Comparison of ENCODE assay signal across 8 mouse cellular contexts in the genomic region with DNA sequence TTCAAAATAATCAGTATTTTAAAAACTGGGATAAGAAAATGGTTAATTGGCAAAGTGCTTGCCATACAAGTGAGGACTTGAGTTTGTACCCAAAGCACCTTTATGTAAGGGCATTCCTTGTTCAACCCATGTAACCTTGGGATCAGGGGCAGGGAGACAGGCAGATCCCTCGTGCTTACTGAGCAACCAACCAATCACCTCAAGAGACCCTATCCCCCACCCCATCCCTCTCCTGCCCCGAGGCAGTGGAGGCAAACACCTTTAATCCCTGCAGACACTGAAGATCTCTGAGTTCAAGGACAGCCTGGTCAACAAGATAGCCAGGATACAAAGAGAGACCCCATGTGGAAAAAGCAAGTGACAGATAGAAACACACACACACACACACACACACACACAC. TPM values are rescaled to one million over a fixed set of nuclear protein-coding genes. Genes with fewer than 3 reads are reported as not detected.
DNase-seq lines count a peak whose midpoint lies in the region; ATAC-seq lines count a peak whose summit lies in the region.

No protein-coding gene starts in this region.

- 61% methylated on average over 2 of the region's 2 CpGs for WGBS in kidney, embryonic 14.5 days
- WGBS in embryonic facial prominence, embryonic 14.5 days = 63% methylated on average over 2 of the region's 2 CpGs
- WGBS in kidney, embryonic 16.5 days = 53% methylated on average over 2 of the region's 2 CpGs
- 72% methylated on average over 2 of the region's 2 CpGs for WGBS in neural tube, embryonic 12.5 days

- H3K27ac ChIP-seq in kidney, embryonic 14.5 days (ENCODE audit: low read depth, low read length) = no peak overlapping the region
- H3K27ac ChIP-seq in embryonic facial prominence, embryonic 14.5 days (replicated peaks; ENCODE audit: low read depth, low read length) = no peak overlapping the region
- no peak overlapping the region for H3K27ac ChIP-seq in kidney, embryonic 16.5 days (ENCODE audit: low read length)
- no peak overlapping the region for H3K27ac ChIP-seq in neural tube, embryonic 12.5 days

- H3K27me3 ChIP-seq in kidney, embryonic 14.5 days (ENCODE audit: control insufficient read depth, insufficient read depth, low read length) = no peaks in the 10 kb centered on the region
- H3K27me3 ChIP-seq in embryonic facial prominence, embryonic 14.5 days (replicated peaks; ENCODE audit: control insufficient read depth, insufficient read depth, low read length) = no peaks in the 10 kb centered on the region
- no peaks in the 10 kb centered on the region for H3K27me3 ChIP-seq in kidney, embryonic 16.5 days (ENCODE audit: insufficient read depth, low read length)
- H3K27me3 ChIP-seq in neural tube, embryonic 12.5 days (replicated peaks) = no peaks in the 10 kb centered on the region

- no peak overlapping the region for H3K9ac ChIP-seq in kidney, embryonic 14.5 days (ENCODE audit: low read depth, low read length)
- H3K9ac ChIP-seq in embryonic facial prominence, embryonic 14.5 days (ENCODE audit: low read depth, low read length) = 0 out of 2 replicates have a peak overlapping the region, but pooled peaks have one; percentile 81
- H3K9ac ChIP-seq in kidney, embryonic 16.5 days (replicated peaks; ENCODE audit: low read length) = 0 out of 2 replicates have a peak overlapping the region, but pooled peaks have one; percentile 29
- H3K9ac ChIP-seq in neural tube, embryonic 12.5 days = no peak overlapping the region

- H3K4me3 ChIP-seq in kidney, embryonic 14.5 days (ENCODE audit: low read length) = peak overlapping the region; percentile 79
- peak overlapping the region; percentile 75 for H3K4me3 ChIP-seq in embryonic facial prominence, embryonic 14.5 days (ENCODE audit: low read depth, low read length)
- peak overlapping the region; percentile 63; the same call in 1 of the 2 replicates for H3K4me3 ChIP-seq in kidney, embryonic 16.5 days (ENCODE audit: low read length)
- no peak overlapping the region for H3K4me3 ChIP-seq in neural tube, embryonic 12.5 days

- no peak for ATAC-seq in kidney, embryonic 14.5 days (ENCODE audit: low FRiP score, low TSS enrichment)
- no peak for ATAC-seq in embryonic facial prominence, embryonic 14.5 days (ENCODE audit: low read depth)
- no peak for ATAC-seq in kidney, embryonic 16.5 days (ENCODE audit: low FRiP score, low TSS enrichment)
- ATAC-seq in neural tube, embryonic 12.5 days (ENCODE audit: low FRiP score, low read depth) = no peak

- no peak overlapping the region for H3K4me2 ChIP-seq in kidney, embryonic 14.5 days (replicated peaks; ENCODE audit: low read depth, low read length)
- peak overlapping the region; percentile 88 for H3K4me2 ChIP-seq in embryonic facial prominence, embryonic 14.5 days (ENCODE audit: low read depth, low read length)
- H3K4me2 ChIP-seq in kidney, embryonic 16.5 days (replicated peaks; ENCODE audit: low read depth, low read length) = peak overlapping the region; percentile 88
- peak overlapping the region; percentile 92 for H3K4me2 ChIP-seq in neural tube, embryonic 12.5 days (replicated peaks)

- peaks cover 12% of the 10 kb centered on the region for H3K4me1 ChIP-seq in kidney, embryonic 14.5 days (ENCODE audit: control insufficient read depth, insufficient read depth, low read length)
- peaks cover 14% of the 10 kb centered on the region for H3K4me1 ChIP-seq in embryonic facial prominence, embryonic 14.5 days (ENCODE audit: control insufficient read depth, insufficient read depth, low read length)
- peaks cover 10% of the 10 kb centered on the region; the same call in 1 of the 2 replicates for H3K4me1 ChIP-seq in kidney, embryonic 16.5 days (ENCODE audit: insufficient read depth, low read length)
- H3K4me1 ChIP-seq in neural tube, embryonic 12.5 days = peaks cover 14% of the 10 kb centered on the region

- peaks cover 5% of the 10 kb centered on the region; the same call in 1 of the 2 replicates for H3K36me3 ChIP-seq in kidney, embryonic 14.5 days (ENCODE audit: control insufficient read depth, insufficient read depth, low read length)
- H3K36me3 ChIP-seq in embryonic facial prominence, embryonic 14.5 days (ENCODE audit: control insufficient read depth, insufficient read depth, low read length) = peaks cover 31% of the 10 kb centered on the region
- peaks cover 21% of the 10 kb centered on the region for H3K36me3 ChIP-seq in kidney, embryonic 16.5 days (ENCODE audit: insufficient read depth, low read length)
- H3K36me3 ChIP-seq in neural tube, embryonic 12.5 days = peaks cover 11% of the 10 kb centered on the region

- H3K9me3 ChIP-seq in kidney, embryonic 14.5 days (ENCODE audit: control insufficient read depth, low read length) = peaks cover 9% of the 10 kb centered on the region
- H3K9me3 ChIP-seq in embryonic facial prominence, embryonic 14.5 days (ENCODE audit: control insufficient read depth, low read length) = peaks cover 16% of the 10 kb centered on the region; the same call in 1 of the 2 replicates
- peaks cover 14% of the 10 kb centered on the region for H3K9me3 ChIP-seq in kidney, embryonic 16.5 days (ENCODE audit: low read length)
- peaks cover 11% of the 10 kb centered on the region for H3K9me3 ChIP-seq in neural tube, embryonic 12.5 days

- no peak for DNase-seq in kidney, postnatal 14 days
- DNase-seq in embryonic facial prominence, embryonic 14.5 days (ENCODE audit: low spot score) = no peak
- DNase-seq in frontal cortex, postnatal 14 days (ENCODE audit: low spot score in 2 of 2) = no peak
- no peak for DNase-seq in layer of hippocampus, adult 8-10 months (ENCODE audit: low spot score in 2 of 2)
- DNase-seq in urinary bladder, adult 18-20 months (ENCODE audit: low spot score in 2 of 2) = no peak

RNA-seq across cellular contexts. Expression of gene L2hgdh, which starts 1.3 kb away (rescaled TPM):
- polyA plus RNA-seq in kidney, embryonic 14.5 days (2014; fragmentation: Nextera tagmentation; extraction: Ambion mirVana) = 12.6 and 19.5 TPM in 2 replicates
- 21.2 and 21.8 TPM in 2 replicates for polyA plus RNA-seq in embryonic facial prominence, embryonic 14.5 days (2014; fragmentation: Nextera tagmentation; extraction: Ambion mirVana)
- 25.2 and 26.9 TPM in 2 replicates for polyA plus RNA-seq in kidney, embryonic 16.5 days (2015; fragmentation: Nextera tagmentation; extraction: Ambion mirVana)
- polyA plus RNA-seq in neural tube, embryonic 12.5 days (2016; fragmentation: Nextera tagmentation; extraction: Ambion mirVana) = 12.0 and 12.8 TPM in 2 replicates
- 10 to 100 TPM; 15.5 to 24.9 (median 18.6) TPM for total RNA-seq in layer of hippocampus, adult 8-10 months (2022)

RNA-seq across cellular contexts. Expression of gene Atp5s, which starts 1.4 kb away (rescaled TPM):
- polyA plus RNA-seq in kidney, embryonic 14.5 days (2014; fragmentation: Nextera tagmentation; extraction: Ambion mirVana) = 29.4 and 37.6 TPM in 2 replicates
- 30.4 and 32.0 TPM in 2 replicates for polyA plus RNA-seq in embryonic facial prominence, embryonic 14.5 days (2014; fragmentation: Nextera tagmentation; extraction: Ambion mirVana)
- polyA plus RNA-seq in kidney, embryonic 16.5 days (2015; fragmentation: Nextera tagmentation; extraction: Ambion mirVana) = 31.7 and 33.5 TPM in 2 replicates
- polyA plus RNA-seq in neural tube, embryonic 12.5 days (2016; fragmentation: Nextera tagmentation; extraction: Ambion mirVana) = 21.0 and 22.9 TPM in 2 replicates
- total RNA-seq in layer of hippocampus, adult 8-10 months (2022) = 10 to 100 TPM; 26.9 to 35.8 (median 30.0) TPM

RNA-seq across cellular contexts. Expression of gene Sos2, which starts 41.7 kb away (rescaled TPM):
- 12.0 and 12.9 TPM in 2 replicates for polyA plus RNA-seq in kidney, embryonic 14.5 days (2014; fragmentation: Nextera tagmentation; extraction: Ambion mirVana)
- 11.0 and 11.4 TPM in 2 replicates for polyA plus RNA-seq in embryonic facial prominence, embryonic 14.5 days (2014; fragmentation: Nextera tagmentation; extraction: Ambion mirVana)
- 7.1 and 9.3 TPM in 2 replicates for polyA plus RNA-seq in kidney, embryonic 16.5 days (2015; fragmentation: Nextera tagmentation; extraction: Ambion mirVana)
- polyA plus RNA-seq in neural tube, embryonic 12.5 days (2016; fragmentation: Nextera tagmentation; extraction: Ambion mirVana) = 11.8 and 13.0 TPM in 2 replicates
- 10 to 100 TPM; 33.4 to 47.2 (median 39.8) TPM for total RNA-seq in layer of hippocampus, adult 8-10 months (2022)

Comparison
In these comparisons a context has a peak if more than half of its experiments do, and no peak if none do; other contexts are left out.
1. H3K9ac ChIP-seq: peak in embryonic facial prominence, embryonic 14.5 days (single experiment) and kidney, embryonic 16.5 days (single experiment); none in kidney, embryonic 14.5 days (single experiment) and neural tube, embryonic 12.5 days (single experiment).